Mouse (Mus musculus) granulocyte monocyte progenitor cell, adult 5-6 weeks (primary cell): ENCODE results near the gene Wfdc15a. TPM values are rescaled to one million over a fixed set of nuclear protein-coding genes. Genes with fewer than 3 reads are reported as not detected.
"Not testable (repeated sequence)": the region's sequence is repeated elsewhere in the genome, so short reads cannot be mapped to it uniquely, and the experiment has no call there.

ENCODE experiments used
- ATAC-seq: replicated peaks from 2 replicates; pipeline ENCODE4 v1.8.0; 2016; ENCODE audit warnings: mild to moderate bottlenecking, moderate TSS enrichment, inconsistent platforms; ENCODE audit not compliant: poor library complexity, severe bottlenecking
- total RNA-seq, 2 experiments: library from RNA; stranded (forward) in 1 of 2; stranded (reverse) in 1 of 2; fragments of 200-712, 200-1000 nt in 1 of 2; fragments of >200 nt in 1 of 2; fragmentation: Nextera tagmentation in 1 of 2; gene quantifications; 2 replicates each; pipeline ENCODE4 v1.2.3; 2014 to 2017

The Wfdc15a gene
- not detected in 2 replicates for total RNA-seq (2014; fragmentation: Nextera tagmentation)
- not detected in 2 replicates for total RNA-seq (2017)

- no peak for ATAC-seq
Measured at GRCm38 (mm10) chr2:164199626-164200327, at the start of gene Wfdc15a. Gene Wfdc15a (minus strand): TSS chr2:164200130.

DNA sequence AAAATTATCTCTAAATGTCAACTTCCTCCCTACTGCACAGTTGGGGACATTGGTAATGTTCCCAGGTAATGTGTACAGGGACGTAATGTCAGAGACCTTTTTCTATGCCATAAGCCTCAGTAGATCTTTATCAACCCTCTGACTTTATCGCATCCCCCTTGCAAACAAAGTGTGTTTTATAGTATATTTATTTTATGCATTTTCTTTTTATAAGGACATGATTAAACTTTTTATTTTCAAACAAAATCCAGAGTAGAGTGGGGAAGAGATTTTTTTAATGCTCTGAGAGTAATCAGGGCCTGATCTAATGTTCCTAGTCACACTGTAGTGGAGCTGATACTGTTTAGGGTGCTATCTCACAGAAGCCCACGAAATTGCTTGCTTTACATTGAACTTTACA lies 38.4 kb upstream of the Wfdc15a start, which contains the start of gene Svs2:
Gene Svs2 (minus strand): TSS at position 101 of the 400 bp plus-strand sequence.
- ATAC-seq, result no peak

- ATAC-seq, result no peak
Measured at GRCm38 (mm10) chr2:164232671-164233070, 32.7 kb upstream of the Wfdc15a start.

DNA sequence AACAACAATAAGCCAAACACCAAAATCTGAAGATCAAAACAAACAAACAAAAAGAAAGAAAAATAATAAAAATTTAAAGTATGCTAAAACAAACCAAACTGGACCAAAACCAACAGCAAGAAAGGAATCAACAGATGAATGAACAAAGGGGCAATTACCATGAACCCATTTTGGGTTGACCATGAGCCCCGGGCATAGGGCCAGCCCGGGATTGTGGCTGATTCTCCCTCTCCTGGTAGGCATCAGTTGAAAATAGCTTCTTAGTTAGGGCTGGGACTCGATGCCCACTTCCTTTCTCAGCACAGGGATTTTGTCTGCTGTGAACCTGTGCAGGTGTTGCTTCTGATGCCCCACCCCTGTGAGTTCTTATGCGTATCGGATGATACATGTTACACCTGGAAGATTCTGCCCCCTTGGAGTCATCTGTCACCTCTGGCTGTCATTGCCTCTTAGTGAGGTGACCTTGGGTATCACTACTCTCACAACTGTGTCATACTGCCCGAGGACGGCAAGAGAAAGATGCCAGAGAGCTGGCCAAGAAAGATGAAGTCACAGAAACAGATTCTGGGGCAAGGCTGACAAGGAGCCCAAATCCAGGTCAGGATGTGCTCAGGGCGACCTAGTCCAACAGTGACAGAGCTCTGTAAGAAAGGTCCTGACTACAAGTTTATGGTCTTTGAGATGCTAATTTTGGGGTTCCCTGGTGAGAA lies 28.6 kb upstream of the Wfdc15a start:
- no peak for ATAC-seq

- ATAC-seq, result no peak
Measured at GRCm38 (mm10) chr2:164221522-164221921, 21.6 kb upstream of the Wfdc15a start, which contains the start of gene Wfdc15b. Gene Wfdc15b (minus strand): TSS chr2:164221660.

- no peak for ATAC-seq
Measured at GRCm38 (mm10) chr2:164219295-164219694, 19.4 kb upstream of the Wfdc15a start.

- no peak for ATAC-seq
Measured at GRCm38 (mm10) chr2:164212711-164213110, 12.8 kb upstream of the Wfdc15a start.

GRCm38 (mm10) chr2:164210892-164211291 lies 11.0 kb upstream of the Wfdc15a start:
- ATAC-seq, result no peak

- ATAC-seq, result no peak
Measured at GRCm38 (mm10) chr2:164206676-164207075, 6.7 kb upstream of the Wfdc15a start.

GRCm38 (mm10) chr2:164206011-164206410 lies 6.1 kb upstream of the Wfdc15a start:
- not testable (repeated sequence) for ATAC-seq

GRCm38 (mm10) chr2:164196700-164196990 lies 3.3 kb downstream of the Wfdc15a start:
- ATAC-seq, result no peak

DNA sequence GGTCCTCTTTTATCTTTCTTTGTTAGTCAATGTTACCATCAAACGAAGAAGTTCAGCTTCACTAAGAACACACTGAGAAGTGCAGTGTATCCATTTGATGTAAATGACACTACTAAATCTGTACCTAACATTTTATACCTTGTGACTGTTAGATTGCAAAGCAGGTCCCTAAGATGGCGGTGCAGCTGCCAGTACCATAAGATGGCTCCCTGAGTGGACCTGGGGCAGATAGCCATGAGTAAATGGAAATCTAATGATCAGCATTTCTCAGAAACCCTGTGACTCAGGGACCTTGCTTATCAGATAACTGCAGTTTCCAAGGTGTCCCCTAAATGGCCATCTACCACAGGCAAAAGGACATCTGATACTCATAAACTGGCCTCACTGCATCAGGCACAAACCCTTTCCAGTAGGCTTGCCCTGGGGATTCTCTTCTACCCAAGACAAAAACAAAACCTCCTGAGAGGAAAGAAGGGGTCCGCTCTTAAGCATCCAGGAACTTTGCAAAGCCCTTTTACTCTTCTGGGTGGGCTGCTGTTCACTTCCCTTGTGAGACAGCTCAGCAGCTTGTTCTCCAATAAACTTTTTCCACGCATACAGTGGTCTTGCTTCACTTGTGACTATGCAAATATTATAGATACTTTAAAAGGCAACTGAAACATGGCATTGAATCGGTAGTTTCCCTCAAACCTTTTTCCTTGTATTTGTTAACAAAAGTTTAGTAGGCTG lies 3.8 kb downstream of the Wfdc15a start:
- no peak for ATAC-seq

DNA sequence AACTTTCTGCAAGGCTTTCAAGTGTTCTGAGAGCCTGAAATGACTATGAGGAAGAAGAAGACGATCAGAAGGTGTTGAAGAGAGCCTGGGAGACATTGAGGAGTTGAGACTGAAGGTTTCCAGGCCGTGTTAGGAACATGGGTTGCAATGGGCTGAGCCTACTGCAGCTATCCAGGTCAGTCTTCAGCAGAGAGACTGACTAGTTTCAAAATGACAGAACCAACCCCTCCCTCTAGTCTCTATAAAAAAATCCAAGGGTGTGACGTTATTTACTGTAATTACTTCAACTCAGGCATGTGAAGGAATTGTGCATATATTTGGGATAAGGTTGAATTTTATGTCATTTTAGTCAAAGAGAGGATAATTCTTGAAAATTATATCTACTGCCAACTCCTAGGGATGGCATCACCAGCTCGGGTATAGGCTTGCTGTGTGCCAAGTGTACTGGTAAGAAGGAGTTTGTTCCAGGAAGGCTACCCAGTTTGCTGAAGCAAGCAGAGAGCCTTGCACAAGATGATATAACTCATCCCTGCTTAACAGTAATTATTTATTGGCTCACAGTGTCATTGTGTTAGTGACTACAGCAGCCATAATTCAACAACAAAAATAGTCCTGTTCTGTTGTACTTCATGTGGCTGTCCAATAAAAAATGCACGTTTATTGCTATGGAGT lies 4.8 kb downstream of the Wfdc15a start:
- no peak for ATAC-seq

GRCm38 (mm10) chr2:164192279-164192678 lies 7.7 kb downstream of the Wfdc15a start:
- no peak for ATAC-seq

DNA sequence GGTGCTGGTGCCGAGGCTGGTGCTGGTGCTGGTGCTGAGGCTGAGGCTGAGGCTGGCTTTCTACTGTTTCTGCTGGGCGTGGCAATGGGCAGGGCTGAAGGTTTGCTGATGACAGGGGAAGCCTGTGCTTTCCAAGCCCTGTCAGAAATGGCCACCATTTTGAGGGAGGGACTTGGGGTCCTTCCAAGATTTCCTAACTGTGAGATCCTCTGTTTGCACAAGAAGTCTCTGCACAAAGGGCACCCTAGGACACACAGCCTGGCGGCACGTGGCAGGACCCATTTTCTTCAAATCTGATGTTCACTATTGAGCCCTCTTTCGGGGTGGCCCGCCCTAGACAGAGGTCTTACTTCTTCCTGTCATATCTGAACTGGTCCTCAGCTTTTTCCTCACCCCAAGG lies 9.4 kb downstream of the Wfdc15a start, which contains the start of gene Wfdc12:
Gene Wfdc12 (minus strand): TSS at position 33 of the 400 bp plus-strand sequence.
- ATAC-seq, result no peak

GRCm38 (mm10) chr2:164188722-164189121 lies 11.2 kb downstream of the Wfdc15a start:
- peak; percentile 92 for ATAC-seq

DNA sequence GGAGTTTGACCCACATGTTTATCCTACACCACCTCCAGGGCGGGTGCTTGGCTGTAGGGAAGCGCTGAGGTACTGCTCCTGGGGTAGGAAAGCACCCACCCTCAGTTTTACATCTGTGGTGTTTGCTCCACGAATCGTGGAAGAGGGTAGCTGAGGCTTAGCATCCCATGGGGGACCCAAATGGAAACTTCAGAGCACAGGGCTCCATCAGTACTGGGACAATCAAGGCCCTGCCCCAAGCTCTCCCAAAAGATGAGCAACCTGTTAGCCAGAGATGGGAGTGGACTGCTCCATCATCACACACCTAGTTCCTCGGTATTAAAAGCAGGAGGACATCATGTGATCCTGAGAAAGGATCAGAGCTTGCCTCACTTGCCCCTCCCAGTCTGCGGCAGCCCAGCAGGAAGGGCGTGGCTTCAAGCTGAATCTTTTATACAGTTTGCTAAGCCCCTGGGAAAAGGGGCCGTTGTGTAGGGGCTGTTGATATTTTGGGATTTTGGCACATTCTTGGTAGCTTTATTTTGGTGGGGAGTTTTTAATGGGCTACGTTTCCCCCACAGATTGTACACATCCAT lies 15.7 kb downstream of the Wfdc15a start:
- no peak for ATAC-seq

- no peak for ATAC-seq
Measured at GRCm38 (mm10) chr2:164183340-164183739, 16.6 kb downstream of the Wfdc15a start.

DNA sequence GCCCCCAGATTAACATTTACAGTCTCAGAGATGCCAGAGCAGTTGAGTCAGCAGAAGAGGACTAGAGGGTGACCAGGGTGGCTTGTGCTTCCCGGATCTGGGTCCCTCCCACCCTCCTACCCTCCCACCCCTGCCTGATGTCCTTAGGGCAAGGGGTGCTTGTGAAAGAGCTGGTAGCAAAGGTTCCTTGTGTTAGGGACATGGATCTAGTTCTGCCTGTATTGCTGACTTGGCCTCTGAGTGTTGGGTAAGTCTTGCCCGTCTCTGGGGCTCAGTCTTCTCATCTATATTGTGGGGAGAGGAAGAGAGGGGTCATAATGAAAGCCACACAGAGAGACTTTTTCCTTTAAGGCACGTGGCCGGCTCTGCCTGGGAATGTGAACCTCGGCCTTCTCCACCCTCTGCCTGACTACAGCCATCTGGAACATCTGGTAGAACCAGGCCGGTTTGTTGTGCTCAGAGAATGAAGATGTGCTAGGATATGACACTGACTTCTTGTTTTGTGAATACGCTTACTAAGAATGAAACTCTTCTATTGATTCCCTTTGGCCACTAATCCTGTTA lies 17.2 kb downstream of the Wfdc15a start, which contains the start of gene Wfdc5:
Gene Wfdc5 (minus strand): TSS at position 51 of the 564 bp plus-strand sequence.
- ATAC-seq, result no peak

DNA sequence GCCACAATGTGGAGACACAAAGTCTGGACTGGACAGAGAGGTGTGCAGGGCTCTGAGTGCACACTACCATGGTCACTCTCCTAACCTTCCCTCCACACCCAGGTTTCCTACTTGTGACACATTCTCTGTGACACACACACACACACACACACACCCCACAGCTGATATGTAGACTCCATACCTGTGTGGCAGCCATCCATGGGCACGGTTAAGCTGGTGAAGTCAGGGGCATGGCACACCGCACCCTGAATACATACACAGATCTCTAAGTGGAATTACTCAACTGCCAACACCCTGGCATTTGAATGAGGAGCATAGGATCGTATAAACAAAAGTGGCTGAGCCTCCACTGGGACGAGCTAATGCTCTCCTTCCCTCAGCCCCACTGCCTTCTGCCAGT lies 19.2 kb downstream of the Wfdc15a start:
- no peak for ATAC-seq
